Mouse (Mus musculus): ENCODE data around the gene Sept12. TPM values are rescaled to one million over a fixed set of nuclear protein-coding genes. Genes with fewer than 3 reads are reported as not detected.

The Sept12 gene
- polyA plus RNA-seq (2016; fragmentation: Nextera tagmentation; extraction: Ambion mirVana) = not detected in 2 replicates

DNA sequence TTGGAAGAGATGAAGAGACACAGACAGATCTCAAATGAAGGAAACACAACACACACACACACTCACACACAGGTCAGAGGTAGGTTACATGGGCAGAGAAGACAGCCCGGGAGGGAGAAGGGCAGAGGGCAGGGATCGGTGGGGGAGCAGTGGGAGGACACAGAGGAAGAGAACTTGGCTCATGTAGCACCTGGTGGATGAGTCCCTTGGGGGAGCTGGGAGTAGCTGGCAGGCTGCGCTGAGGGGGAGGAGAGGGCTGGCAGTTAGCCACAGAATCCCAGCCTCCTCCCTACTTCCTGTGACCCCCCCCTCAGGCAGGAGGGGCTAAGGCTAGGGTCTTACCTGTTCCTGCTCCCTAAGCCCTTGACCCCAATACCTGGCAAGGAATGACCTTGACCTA lies at the start of gene Sept12:
Gene Sept12 (minus strand): TSS at position 300 of the 400 bp plus-strand sequence.
- no peak for ATAC-seq (ENCODE audit: low FRiP score, low read depth)
- Histone ChIP-seq H3K9ac (no peak within 1 kb of the TSS), H3K4me2 (replicated peaks) (no peak within 1 kb of the TSS), H3K4me1 (no peaks in the 10 kb centered on the region), H3K4me3 (no peak within 1 kb of the TSS), H3K36me3 (no peaks in the 10 kb centered on the region), H3K9me3 (no peaks in the 10 kb centered on the region), H3K27ac (no peak within 1 kb of the TSS), H3K27me3 (replicated peaks) (no peaks in the 10 kb centered on the region)
- 65% methylated on average over 3 of the region's 3 CpGs for WGBS

DNA sequence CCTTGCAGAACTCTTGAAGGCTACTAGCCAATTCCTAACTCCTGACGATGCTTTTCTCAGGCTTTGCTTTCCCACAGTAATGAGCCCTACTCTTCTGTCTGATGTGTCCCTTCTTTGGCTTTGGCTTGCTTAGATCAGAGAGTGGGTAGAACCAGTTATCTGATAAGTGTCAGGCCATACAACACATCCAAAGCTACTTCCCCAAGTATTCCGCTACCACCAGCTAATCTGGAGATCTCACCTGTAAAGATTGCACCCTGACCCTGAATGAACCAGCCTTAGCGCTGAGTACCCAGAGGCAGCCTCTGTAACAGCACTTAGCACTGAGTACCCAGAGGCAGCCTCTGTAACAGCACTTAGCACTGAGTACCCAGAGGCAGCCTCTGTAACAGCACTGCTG lies 47.7 kb upstream of the Sept12 start:
- no peak overlapping the region for H3K4me2 ChIP-seq (replicated peaks)
- H3K4me1 ChIP-seq = peaks cover 16% of the 10 kb centered on the region
- no peaks in the 10 kb centered on the region for H3K27me3 ChIP-seq (replicated peaks)
- H3K36me3 ChIP-seq = peaks cover 69% of the 10 kb centered on the region
- H3K4me3 ChIP-seq = no peak overlapping the region
- ATAC-seq (ENCODE audit: low FRiP score, low read depth) = no peak
- no peak overlapping the region for H3K27ac ChIP-seq
- 98% methylated on average over 3 of the region's 3 CpGs for WGBS
- H3K9ac ChIP-seq = no peak overlapping the region
- H3K9me3 ChIP-seq = no peaks in the 10 kb centered on the region

DNA sequence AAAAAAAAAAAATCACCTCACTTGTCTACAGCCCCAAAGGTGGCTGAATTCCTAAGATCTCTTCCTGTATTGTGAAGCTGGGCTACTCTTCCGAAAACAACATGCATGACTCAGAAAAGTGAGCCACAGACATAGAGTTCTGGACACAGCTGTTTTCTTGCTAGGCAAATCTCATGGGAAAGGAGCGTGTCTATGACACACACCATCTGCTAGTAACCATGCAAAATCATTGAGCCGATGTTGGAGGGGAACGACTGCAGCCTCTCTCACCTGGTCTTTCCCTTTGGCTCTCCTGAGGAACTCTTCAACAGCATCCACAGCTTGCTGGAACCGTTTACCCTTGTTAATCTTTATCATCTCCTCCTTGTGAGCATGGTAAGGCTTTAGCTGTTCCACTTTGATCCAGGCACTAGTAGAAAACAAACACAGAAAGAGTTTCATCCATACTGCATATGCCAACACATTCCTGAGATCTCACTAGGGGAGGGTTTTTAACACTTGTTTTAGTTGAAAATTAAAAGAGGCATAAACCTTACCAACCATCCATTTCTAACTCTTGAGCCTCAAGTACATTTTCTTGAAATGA lies 39.1 kb upstream of the Sept12 start:
- H3K9ac ChIP-seq = no peak overlapping the region
- H3K36me3 ChIP-seq = peaks cover 95% of the 10 kb centered on the region
- 83% methylated on average over 5 of the region's 5 CpGs for WGBS
- no peaks in the 10 kb centered on the region for H3K4me1 ChIP-seq
- no peak overlapping the region for H3K4me2 ChIP-seq (replicated peaks)
- no peak overlapping the region for H3K27ac ChIP-seq
- ATAC-seq (ENCODE audit: low FRiP score, low read depth) = no peak
- no peaks in the 10 kb centered on the region for H3K9me3 ChIP-seq
- no peaks in the 10 kb centered on the region for H3K27me3 ChIP-seq (replicated peaks)
- H3K4me3 ChIP-seq = no peak overlapping the region

DNA sequence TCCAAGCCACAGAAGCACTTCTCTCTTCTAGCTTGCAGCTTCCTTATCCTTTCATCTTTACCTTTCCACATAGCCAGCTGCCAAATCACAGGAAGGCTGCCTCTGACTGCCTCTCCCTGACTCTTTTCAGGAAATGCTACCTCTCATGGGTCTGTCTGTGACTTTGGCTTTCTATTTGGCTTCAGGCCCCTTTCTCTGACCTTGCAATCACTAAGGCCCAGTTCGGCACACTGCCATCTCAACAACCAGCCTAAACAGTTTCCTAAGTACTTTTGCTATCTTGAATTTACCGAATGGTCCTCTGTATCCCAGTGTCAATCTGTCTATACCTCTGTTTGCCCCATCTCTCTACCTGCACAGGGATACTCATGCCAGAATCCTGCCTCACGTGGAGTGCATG lies 37.9 kb upstream of the Sept12 start:
- Histone ChIP-seq H3K4me3 (no peak overlapping the region), H3K4me2 (replicated peaks) (no peak overlapping the region), H3K27me3 (replicated peaks) (no peaks in the 10 kb centered on the region), H3K36me3 (peaks cover 95% of the 10 kb centered on the region), H3K27ac (no peak overlapping the region), H3K4me1 (no peaks in the 10 kb centered on the region), H3K9ac (no peak overlapping the region), H3K9me3 (no peaks in the 10 kb centered on the region)
- ATAC-seq (ENCODE audit: low FRiP score, low read depth) = no peak
- 96% methylated on average over 3 of the region's 3 CpGs for WGBS

GRCm38 (mm10) chr16:5029847-5030246 lies 32.2 kb upstream of the Sept12 start:
- no peaks in the 10 kb centered on the region for H3K27me3 ChIP-seq (replicated peaks)
- peaks cover 98% of the 10 kb centered on the region for H3K36me3 ChIP-seq
- H3K9me3 ChIP-seq = no peaks in the 10 kb centered on the region
- no peak overlapping the region for H3K4me2 ChIP-seq (replicated peaks)
- H3K4me3 ChIP-seq = no peak overlapping the region
- no peak for ATAC-seq (ENCODE audit: low FRiP score, low read depth)
- no peak overlapping the region for H3K27ac ChIP-seq
- 80% methylated on average over 2 of the region's 2 CpGs for WGBS
- no peaks in the 10 kb centered on the region for H3K4me1 ChIP-seq
- H3K9ac ChIP-seq = no peak overlapping the region

DNA sequence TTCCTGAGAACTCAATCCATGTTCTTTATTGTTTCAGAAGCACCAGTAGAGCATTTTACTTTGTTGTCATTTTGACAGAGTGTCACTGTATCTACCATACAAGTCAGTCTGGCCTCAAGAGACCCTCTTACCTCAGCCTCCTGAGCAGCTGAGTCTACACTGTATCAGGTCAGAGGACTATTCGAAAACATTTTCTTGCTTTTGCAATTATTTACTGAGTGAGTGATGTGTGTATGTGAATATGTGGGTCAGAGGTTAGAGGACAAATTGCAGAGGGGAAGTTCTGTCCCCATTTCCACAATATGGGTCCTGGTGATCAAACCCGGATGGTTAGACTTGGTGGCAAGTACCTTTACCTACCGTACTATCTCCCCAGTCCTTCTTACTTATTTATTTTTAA lies 26.4 kb upstream of the Sept12 start:
- H3K27ac ChIP-seq = no peak overlapping the region
- H3K9me3 ChIP-seq = no peaks in the 10 kb centered on the region
- H3K4me3 ChIP-seq = no peak overlapping the region
- WGBS = 98% methylated on average over 3 of the region's 3 CpGs
- H3K4me2 ChIP-seq (replicated peaks) = no peak overlapping the region
- no peaks in the 10 kb centered on the region for H3K4me1 ChIP-seq
- no peak for ATAC-seq (ENCODE audit: low FRiP score, low read depth)
- H3K27me3 ChIP-seq (replicated peaks) = no peaks in the 10 kb centered on the region
- H3K9ac ChIP-seq = no peak overlapping the region
- peaks cover 93% of the 10 kb centered on the region for H3K36me3 ChIP-seq

- Histone ChIP-seq H3K4me3 (no peak overlapping the region), H3K27ac (no peak overlapping the region), H3K4me1 (peaks cover 14% of the 10 kb centered on the region), H3K9me3 (no peaks in the 10 kb centered on the region), H3K27me3 (replicated peaks) (no peaks in the 10 kb centered on the region), H3K36me3 (peaks cover 58% of the 10 kb centered on the region), H3K4me2 (replicated peaks) (no peak overlapping the region), H3K9ac (no peak overlapping the region)
- 92% methylated on average over 4 of the region's 4 CpGs for WGBS
- no peak for ATAC-seq (ENCODE audit: low FRiP score, low read depth)
Measured at GRCm38 (mm10) chr16:5014578-5014977, 16.9 kb upstream of the Sept12 start.

GRCm38 (mm10) chr16:5013054-5013838 lies 15.6 kb upstream of the Sept12 start, which contains the start of gene Rogdi:
Rogdi (minus strand) TSS chr16:5013553.
- H3K4me1 ChIP-seq = peaks cover 14% of the 10 kb centered on the region
- WGBS = 1% methylated on average over 62 of the region's 63 CpGs
- peak within 1 kb of the TSS; percentile 45 for H3K4me3 ChIP-seq
- H3K36me3 ChIP-seq = peaks cover 51% of the 10 kb centered on the region
- peak within 1 kb of the TSS; percentile 59 for H3K9ac ChIP-seq
- peak; percentile 98 for ATAC-seq (ENCODE audit: low FRiP score, low read depth)
- H3K4me2 ChIP-seq (replicated peaks) = peak within 1 kb of the TSS; percentile 78
- H3K27ac ChIP-seq = no peak within 1 kb of the TSS; the same call in 1 of the 2 replicates
- no peaks in the 10 kb centered on the region for H3K27me3 ChIP-seq (replicated peaks)
- H3K9me3 ChIP-seq = no peaks in the 10 kb centered on the region

GRCm38 (mm10) chr16:5012036-5013005 lies 14.7 kb upstream of the Sept12 start:
- H3K9me3 ChIP-seq = no peaks in the 10 kb centered on the region

DNA sequence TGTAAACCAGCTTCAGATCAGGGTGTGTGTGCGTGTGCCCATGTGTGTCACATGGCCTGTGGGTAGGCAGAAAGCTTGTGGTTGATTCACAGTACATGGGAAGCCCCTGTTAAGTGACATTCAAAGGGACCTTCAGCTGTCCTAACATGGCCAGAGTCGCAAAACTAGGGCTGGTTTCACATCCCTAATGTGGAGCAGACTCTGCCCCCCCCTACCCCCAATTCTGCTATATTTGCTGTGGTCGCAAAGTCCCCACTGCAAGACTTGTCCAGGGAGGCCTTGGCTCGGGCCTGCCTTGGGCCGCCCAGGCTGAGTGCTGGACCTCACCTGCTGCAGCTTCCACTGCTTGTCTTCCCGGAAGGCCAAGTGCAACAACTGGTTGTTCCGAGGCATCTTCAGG lies 13.6 kb upstream of the Sept12 start:
- Histone ChIP-seq H3K9me3 (no peaks in the 10 kb centered on the region), H3K4me3 (no peak overlapping the region), H3K27ac (no peak overlapping the region), H3K4me1 (peaks cover 14% of the 10 kb centered on the region), H3K36me3 (peaks cover 32% of the 10 kb centered on the region), H3K27me3 (replicated peaks) (no peaks in the 10 kb centered on the region), H3K9ac (no peak overlapping the region), H3K4me2 (replicated peaks) (no peak overlapping the region)
- ATAC-seq (ENCODE audit: low FRiP score, low read depth) = no peak
- WGBS = 91% methylated on average over 7 of the region's 7 CpGs

More at GRCm38 (mm10) chr16:5012036-5013005, 14.7 kb upstream of the Sept12 start:
- 55% methylated on average over 13 of the region's 13 CpGs for WGBS
- Histone ChIP-seq H3K9ac (peak overlapping the region; percentile 59), H3K4me1 (peaks cover 14% of the 10 kb centered on the region), H3K36me3 (peaks cover 42% of the 10 kb centered on the region), H3K27me3 (replicated peaks) (no peaks in the 10 kb centered on the region), H3K27ac (no peak overlapping the region; the same call in 1 of the 2 replicates), H3K4me2 (replicated peaks) (peak overlapping the region; percentile 78), H3K4me3 (peak overlapping the region; percentile 45)
- no peak for ATAC-seq (ENCODE audit: low FRiP score, low read depth)

GRCm38 (mm10) chr16:5010371-5010935 lies 12.8 kb upstream of the Sept12 start:
- 90% methylated on average over 10 of the region's 10 CpGs for WGBS
- Histone ChIP-seq H3K4me1 (peaks cover 14% of the 10 kb centered on the region), H3K27me3 (replicated peaks) (no peaks in the 10 kb centered on the region), H3K9ac (no peak overlapping the region), H3K4me2 (replicated peaks) (no peak overlapping the region), H3K36me3 (peaks cover 23% of the 10 kb centered on the region), H3K27ac (no peak overlapping the region), H3K9me3 (no peaks in the 10 kb centered on the region), H3K4me3 (no peak overlapping the region)
- no peak for ATAC-seq (ENCODE audit: low FRiP score, low read depth)
